Mouse (Mus musculus): Measurements from ENCODE around the gene Tnfsf11. TPM values are rescaled to one million over a fixed set of nuclear protein-coding genes. Genes with fewer than 3 reads are reported as not detected.
A peak's percentile ranks its signal among the peaks of the same experiment; 100 is the strongest.

Gene Tnfsf11
- total and polyA plus RNA-seq, 3 experiments: 0.13 TPM; not detected in 2

- in situ Hi-C loops (cut with MboI; ENCODE audit: low pct_ligation_motif_present, low pct_unique_long_range_greater_than_20kb, low sequenced_read_pairs): no loop called here
- Histone ChIP-seq H3K27me3 (replicated peaks) (no peaks in the 10 kb centered on the region), H3K9me3 (replicated peaks; ENCODE audit: low read length) (no peaks in the 10 kb centered on the region), H3K79me2 (replicated peaks; ENCODE audit: control insufficient read depth, extremely low read depth, insufficient read depth, poor library complexity, severe bottlenecking) (no peaks in the 10 kb centered on the region), H3K4me1 (ENCODE audit: control insufficient read depth in 1 of 2, insufficient read depth in 2 of 2) (no peaks in the 10 kb centered on the region), H3K9ac (ENCODE audit: insufficient read depth, low read depth) (no peak overlapping the region), H3K4me2 (ENCODE audit: insufficient read depth, low read depth, poor library complexity, severe bottlenecking) (no peak overlapping the region), H3K4me3 (replicated peaks in 1 of 3; ENCODE audit: low read depth in 2 of 3, low read length in 2 of 3, poor library complexity in 1 of 3) (no peak overlapping the region), H3K27ac (ENCODE audit: insufficient read depth, low read depth) (no peak overlapping the region), H3K36me3 (replicated peaks in 1 of 2; ENCODE audit: control insufficient read depth in 1 of 2, insufficient read depth in 1 of 2, low read length in 1 of 2) (no peaks in the 10 kb centered on the region)
- dilution Hi-C loops (cut with MboI; ENCODE audit: extremely low pct_ligation_motif_present, extremely low pct_unique_long_range_greater_than_20kb, low sequenced_read_pairs): no loop called here
- no peak for DNase-seq (ENCODE audit: extremely low read depth)
- no peak for TF ChIP-seq RAD21 (IDR thresholded peaks at IDR 0.05; ENCODE audit: low read depth, low read length)
- TF ChIP-seq CHD2 (IDR thresholded peaks at IDR 0.05; ENCODE audit: low read length): no peak
- TF ChIP-seq MAX (IDR thresholded peaks at IDR 0.05; ENCODE audit: low read length): no peak
- no peak for TF ChIP-seq POLR2AphosphoS2 (IDR thresholded peaks at IDR 0.05; ENCODE audit: low read depth, low read length)
- no peak for TF ChIP-seq KAT2A (IDR thresholded peaks at IDR 0.05; ENCODE audit: insufficient replicate concordance, low read length)
- no peak for TF ChIP-seq POLR2A (IDR thresholded peaks at IDR 0.05; ENCODE audit: low read depth, low read length)
- no peak for TF ChIP-seq NELFE (IDR thresholded peaks at IDR 0.05; ENCODE audit: low read depth, low read length)
- no peak for TF ChIP-seq TCF12 (IDR thresholded peaks at IDR 0.05; ENCODE audit: low read depth, low read length)
- no peak for TF ChIP-seq USF2 (conservative IDR thresholded peaks at IDR 0.05; ENCODE audit: low read depth, low read length)
- no peak for TF ChIP-seq ETS1 (conservative IDR thresholded peaks at IDR 0.05; ENCODE audit: low read depth, low read length)
- TF ChIP-seq IRF4 (IDR thresholded peaks at IDR 0.05; ENCODE audit: low read depth, low read length): no peak
- TF ChIP-seq NRF1 (IDR thresholded peaks at IDR 0.05; ENCODE audit: low read depth, low read length): no peak
- no peak for TF ChIP-seq CTCF (conservative IDR thresholded peaks at IDR 0.05 in 1 of 2, IDR thresholded peaks at IDR 0.05 in 1 of 2; ENCODE audit: low read depth in 2 of 2, low read length in 2 of 2)
- no peak for TF ChIP-seq ZNF384 (IDR thresholded peaks at IDR 0.05; ENCODE audit: low read depth, low read length)
- no peak for TF ChIP-seq BHLHE40 (IDR thresholded peaks at IDR 0.05; ENCODE audit: low read depth, low read length)
- no peak for TF ChIP-seq USF1 (IDR thresholded peaks at IDR 0.05; ENCODE audit: low read depth, low read length)
- no peak for TF ChIP-seq ZC3H11A (IDR thresholded peaks at IDR 0.05; ENCODE audit: low read depth, low read length)
These were observed 33.7 kb downstream of the Tnfsf11 start for GRCm38 (mm10) chr14:78274146-78274545.

- Histone ChIP-seq H3K36me3 (replicated peaks in 1 of 2; ENCODE audit: control insufficient read depth in 1 of 2, insufficient read depth in 1 of 2, low read length in 1 of 2) (no peaks in the 10 kb centered on the region), H3K27me3 (replicated peaks) (no peaks in the 10 kb centered on the region), H3K4me3 (replicated peaks in 1 of 3; ENCODE audit: low read depth in 2 of 3, low read length in 2 of 3, poor library complexity in 1 of 3) (no peak overlapping the region), H3K9ac (ENCODE audit: insufficient read depth, low read depth) (no peak overlapping the region), H3K4me1 (ENCODE audit: control insufficient read depth in 1 of 2, insufficient read depth in 2 of 2) (no peaks in the 10 kb centered on the region), H3K9me3 (replicated peaks; ENCODE audit: low read length) (no peaks in the 10 kb centered on the region), H3K27ac (ENCODE audit: insufficient read depth, low read depth) (no peak overlapping the region), H3K79me2 (replicated peaks; ENCODE audit: control insufficient read depth, extremely low read depth, insufficient read depth, poor library complexity, severe bottlenecking) (no peaks in the 10 kb centered on the region), H3K4me2 (ENCODE audit: insufficient read depth, low read depth, poor library complexity, severe bottlenecking) (no peak overlapping the region)
- TF ChIP-seq SMC3 (IDR thresholded peaks at IDR 0.05; ENCODE audit: low read depth, low read length) (peak; percentile 89), MAX (IDR thresholded peaks at IDR 0.05; ENCODE audit: low read length) (0 out of 2 replicates have a peak, but pooled peaks have one; percentile 46), NELFE (IDR thresholded peaks at IDR 0.05; ENCODE audit: low read depth, low read length) (peak; percentile 84; the same call in 1 of the 2 replicates), TBP (conservative IDR thresholded peaks at IDR 0.05; ENCODE audit: low read depth, low read length) (no peak), USF2 (conservative IDR thresholded peaks at IDR 0.05; ENCODE audit: low read depth, low read length) (no peak), GABPA (IDR thresholded peaks at IDR 0.05; ENCODE audit: insufficient replicate concordance, low read depth, low read length) (no peak), UBTF (IDR thresholded peaks at IDR 0.05; ENCODE audit: low read depth, low read length) (no peak), JUND (conservative IDR thresholded peaks at IDR 0.05; ENCODE audit: low read depth, low read length) (no peak), ZC3H11A (IDR thresholded peaks at IDR 0.05; ENCODE audit: low read depth, low read length) (peak; percentile 40), MAZ (IDR thresholded peaks at IDR 0.05; ENCODE audit: low read depth, low read length) (no peak), CTCF (conservative IDR thresholded peaks at IDR 0.05 in 1 of 2, IDR thresholded peaks at IDR 0.05 in 1 of 2; ENCODE audit: low read depth in 2 of 2, low read length in 2 of 2) (peak; percentile 84 to 100), RAD21 (IDR thresholded peaks at IDR 0.05; ENCODE audit: low read depth, low read length) (peak; percentile 81)
- dilution Hi-C loops (cut with MboI; ENCODE audit: extremely low pct_ligation_motif_present, extremely low pct_unique_long_range_greater_than_20kb, low sequenced_read_pairs) (no loop called here), in situ Hi-C loops (cut with MboI; ENCODE audit: low pct_ligation_motif_present, low pct_unique_long_range_greater_than_20kb, low sequenced_read_pairs) (no loop called here)
- peak; percentile 77 for DNase-seq (ENCODE audit: extremely low read depth)
These were observed 34.3 kb downstream of the Tnfsf11 start for GRCm38 (mm10) chr14:78273571-78273970.

Data from CH12.LX (cell line).